Mouse (Mus musculus) bone marrow, adult 2 months (tissue): ENCODE results near the gene Hsp90b1.
"Not testable (repeated sequence)": the region's sequence is repeated elsewhere in the genome, so short reads cannot be mapped to it uniquely, and the experiment has no call there.

Experiments
- CTCF ChIP-seq: fragments of 200-500 bp; IDR thresholded peaks from 2 replicates; pipeline ENCODE4 v1.5.1; 2011; ENCODE audit warnings: low read length, control low read depth; ENCODE audit not compliant: control insufficient read depth, insufficient read depth
- POLR2A ChIP-seq: fragments of 200-500 bp; IDR thresholded peaks from 2 replicates; pipeline ENCODE4 v1.6.1; 2011; ENCODE audit warnings: low read depth, mild to moderate bottlenecking, control low read depth, low read length, borderline replicate concordance; ENCODE audit not compliant: control insufficient read depth

- TF ChIP-seq POLR2A, CTCF: not testable (repeated sequence)
These were observed 34.8 kb downstream of the Hsp90b1 start for GRCm38 (mm10) chr10:86670550-86670949.
